Mouse (Mus musculus): ENCODE data around the gene Hpse2. TPM values are rescaled to one million over a fixed set of nuclear protein-coding genes. Genes with fewer than 3 reads are reported as not detected.
A peak's percentile ranks its signal among the peaks of the same experiment; 100 is the strongest.
"Not testable (repeated sequence)": the region's sequence is repeated elsewhere in the genome, so short reads cannot be mapped to it uniquely, and the experiment has no call there.

The Hpse2 gene
- polyA plus RNA-seq, 1 experiment: not detected

- TF ChIP-seq CTCF (IDR thresholded peaks at IDR 0.05; ENCODE audit: low read depth, low read length): no peak
- TF ChIP-seq POLR2A (IDR thresholded peaks at IDR 0.05; ENCODE audit: insufficient read depth, low read length): no peak
- no peak for TF ChIP-seq EP300 (IDR thresholded peaks at IDR 0.05; ENCODE audit: insufficient read depth, low read depth, low read length)
- Histone ChIP-seq H3K4me1 (ENCODE audit: control insufficient read depth, insufficient read depth, low read length) (no peaks in the 10 kb centered on the region), H3K9ac (ENCODE audit: low read depth, poor library complexity, severe bottlenecking) (no peak overlapping the region), H3K27me3 (ENCODE audit: control insufficient read depth, insufficient read depth, low read length, poor library complexity, severe bottlenecking) (no peaks in the 10 kb centered on the region), H3K9me3 (replicated peaks; ENCODE audit: control insufficient read depth, insufficient read depth, low read length, poor library complexity, severe bottlenecking) (no peaks in the 10 kb centered on the region), H3K27ac (ENCODE audit: insufficient read depth, low read length) (no peak overlapping the region), H3K4me3 (ENCODE audit: low read depth, low read length) (no peak overlapping the region), H3K36me3 (ENCODE audit: control insufficient read depth, insufficient read depth, low read length, poor library complexity, severe bottlenecking) (no peaks in the 10 kb centered on the region)
Observed at GRCm38 (mm10) chr19:42797866-42798265, 590.3 kb downstream of the Hpse2 start.

GRCm38 (mm10) chr19:42795801-42796200 lies 592.4 kb downstream of the Hpse2 start:
- Histone ChIP-seq H3K9me3 (replicated peaks; ENCODE audit: control insufficient read depth, insufficient read depth, low read length, poor library complexity, severe bottlenecking) (no peaks in the 10 kb centered on the region), H3K4me1 (ENCODE audit: control insufficient read depth, insufficient read depth, low read length) (no peaks in the 10 kb centered on the region)

GRCm38 (mm10) chr19:42794914-42795613 lies 593.1 kb downstream of the Hpse2 start:
- Histone ChIP-seq H3K36me3 (ENCODE audit: control insufficient read depth, insufficient read depth, low read length, poor library complexity, severe bottlenecking) (no peaks in the 10 kb centered on the region), H3K4me3 (ENCODE audit: low read depth, low read length) (peak overlapping the region; percentile 34), H3K9me3 (replicated peaks; ENCODE audit: control insufficient read depth, insufficient read depth, low read length, poor library complexity, severe bottlenecking) (no peaks in the 10 kb centered on the region), H3K27me3 (ENCODE audit: control insufficient read depth, insufficient read depth, low read length, poor library complexity, severe bottlenecking) (no peaks in the 10 kb centered on the region), H3K27ac (ENCODE audit: insufficient read depth, low read length) (no peak overlapping the region), H3K9ac (ENCODE audit: low read depth, poor library complexity, severe bottlenecking) (peak overlapping the region; percentile 22; the same call in 1 of the 2 replicates), H3K4me1 (ENCODE audit: control insufficient read depth, insufficient read depth, low read length) (no peaks in the 10 kb centered on the region)
- TF ChIP-seq EP300 (IDR thresholded peaks at IDR 0.05; ENCODE audit: insufficient read depth, low read depth, low read length) (0 out of 2 replicates have a peak, but pooled peaks have one; percentile 8), POLR2A (IDR thresholded peaks at IDR 0.05; ENCODE audit: insufficient read depth, low read length) (no peak), CTCF (IDR thresholded peaks at IDR 0.05; ENCODE audit: low read depth, low read length) (peak; percentile 82)

More at GRCm38 (mm10) chr19:42795801-42796200, 592.4 kb downstream of the Hpse2 start:
- Histone ChIP-seq H3K9ac (ENCODE audit: low read depth, poor library complexity, severe bottlenecking) (peak overlapping the region; percentile 22; the same call in 1 of the 2 replicates), H3K27ac (ENCODE audit: insufficient read depth, low read length) (no peak overlapping the region), H3K4me3 (ENCODE audit: low read depth, low read length) (no peak overlapping the region), H3K27me3 (ENCODE audit: control insufficient read depth, insufficient read depth, low read length, poor library complexity, severe bottlenecking) (no peaks in the 10 kb centered on the region), H3K36me3 (ENCODE audit: control insufficient read depth, insufficient read depth, low read length, poor library complexity, severe bottlenecking) (no peaks in the 10 kb centered on the region)
- TF ChIP-seq CTCF (IDR thresholded peaks at IDR 0.05; ENCODE audit: low read depth, low read length) (no peak), POLR2A (IDR thresholded peaks at IDR 0.05; ENCODE audit: insufficient read depth, low read length) (no peak), EP300 (IDR thresholded peaks at IDR 0.05; ENCODE audit: insufficient read depth, low read depth, low read length) (no peak)

GRCm38 (mm10) chr19:42788311-42788710 lies 599.8 kb downstream of the Hpse2 start:
- H3K27me3 ChIP-seq (ENCODE audit: control insufficient read depth, insufficient read depth, low read length, poor library complexity, severe bottlenecking): no peaks in the 10 kb centered on the region
- H3K4me3 ChIP-seq (ENCODE audit: low read depth, low read length): no peak overlapping the region
- H3K36me3 ChIP-seq (ENCODE audit: control insufficient read depth, insufficient read depth, low read length, poor library complexity, severe bottlenecking): no peaks in the 10 kb centered on the region
- H3K4me1 ChIP-seq (ENCODE audit: control insufficient read depth, insufficient read depth, low read length): no peaks in the 10 kb centered on the region
- no peak overlapping the region for H3K9ac ChIP-seq (ENCODE audit: low read depth, poor library complexity, severe bottlenecking)
- H3K9me3 ChIP-seq (replicated peaks; ENCODE audit: control insufficient read depth, insufficient read depth, low read length, poor library complexity, severe bottlenecking): no peaks in the 10 kb centered on the region
- TF ChIP-seq EP300 (IDR thresholded peaks at IDR 0.05; ENCODE audit: insufficient read depth, low read depth, low read length) (no peak), POLR2A (IDR thresholded peaks at IDR 0.05; ENCODE audit: insufficient read depth, low read length) (no peak), CTCF (IDR thresholded peaks at IDR 0.05; ENCODE audit: low read depth, low read length) (no peak)
- no peak overlapping the region for H3K27ac ChIP-seq (ENCODE audit: insufficient read depth, low read length)

- no peak overlapping the region for H3K9ac ChIP-seq (ENCODE audit: low read depth, poor library complexity, severe bottlenecking)
- H3K9me3 ChIP-seq (replicated peaks; ENCODE audit: control insufficient read depth, insufficient read depth, low read length, poor library complexity, severe bottlenecking): no peaks in the 10 kb centered on the region
- H3K4me1 ChIP-seq (ENCODE audit: control insufficient read depth, insufficient read depth, low read length): no peaks in the 10 kb centered on the region
- no peak overlapping the region for H3K27ac ChIP-seq (ENCODE audit: insufficient read depth, low read length)
- no peaks in the 10 kb centered on the region for H3K36me3 ChIP-seq (ENCODE audit: control insufficient read depth, insufficient read depth, low read length, poor library complexity, severe bottlenecking)
- H3K4me3 ChIP-seq (ENCODE audit: low read depth, low read length): no peak overlapping the region
- TF ChIP-seq EP300 (IDR thresholded peaks at IDR 0.05; ENCODE audit: insufficient read depth, low read depth, low read length): no peak
- TF ChIP-seq POLR2A (IDR thresholded peaks at IDR 0.05; ENCODE audit: insufficient read depth, low read length): no peak
- no peak for TF ChIP-seq CTCF (IDR thresholded peaks at IDR 0.05; ENCODE audit: low read depth, low read length)
- no peaks in the 10 kb centered on the region for H3K27me3 ChIP-seq (ENCODE audit: control insufficient read depth, insufficient read depth, low read length, poor library complexity, severe bottlenecking)
Observed at GRCm38 (mm10) chr19:42785562-42786220, 602.5 kb downstream of the Hpse2 start.

GRCm38 (mm10) chr19:42785129-42785528 lies 603.0 kb downstream of the Hpse2 start:
- no peaks in the 10 kb centered on the region for H3K27me3 ChIP-seq (ENCODE audit: control insufficient read depth, insufficient read depth, low read length, poor library complexity, severe bottlenecking)

GRCm38 (mm10) chr19:42780156-42780538 lies 608.0 kb downstream of the Hpse2 start:
- peak overlapping the region; percentile 51 for H3K9ac ChIP-seq (ENCODE audit: low read depth, poor library complexity, severe bottlenecking)
- not testable (repeated sequence) for H3K9me3 ChIP-seq (replicated peaks; ENCODE audit: control insufficient read depth, insufficient read depth, low read length, poor library complexity, severe bottlenecking); H3K4me1 ChIP-seq (ENCODE audit: control insufficient read depth, insufficient read depth, low read length); H3K27ac ChIP-seq (ENCODE audit: insufficient read depth, low read length); H3K27me3 ChIP-seq (ENCODE audit: control insufficient read depth, insufficient read depth, low read length, poor library complexity, severe bottlenecking); H3K36me3 ChIP-seq (ENCODE audit: control insufficient read depth, insufficient read depth, low read length, poor library complexity, severe bottlenecking)
- peak overlapping the region; percentile 48 for H3K4me3 ChIP-seq (ENCODE audit: low read depth, low read length)

More at GRCm38 (mm10) chr19:42785129-42785528, 603.0 kb downstream of the Hpse2 start:
- H3K4me1 ChIP-seq (ENCODE audit: control insufficient read depth, insufficient read depth, low read length): no peaks in the 10 kb centered on the region
- no peaks in the 10 kb centered on the region for H3K36me3 ChIP-seq (ENCODE audit: control insufficient read depth, insufficient read depth, low read length, poor library complexity, severe bottlenecking)
- no peak overlapping the region for H3K9ac ChIP-seq (ENCODE audit: low read depth, poor library complexity, severe bottlenecking)
- TF ChIP-seq POLR2A (IDR thresholded peaks at IDR 0.05; ENCODE audit: insufficient read depth, low read length): no peak
- TF ChIP-seq CTCF (IDR thresholded peaks at IDR 0.05; ENCODE audit: low read depth, low read length): peak; percentile 39
- no peak for TF ChIP-seq EP300 (IDR thresholded peaks at IDR 0.05; ENCODE audit: insufficient read depth, low read depth, low read length)
- H3K4me3 ChIP-seq (ENCODE audit: low read depth, low read length): no peak overlapping the region
- no peak overlapping the region for H3K27ac ChIP-seq (ENCODE audit: insufficient read depth, low read length)
- no peaks in the 10 kb centered on the region for H3K9me3 ChIP-seq (replicated peaks; ENCODE audit: control insufficient read depth, insufficient read depth, low read length, poor library complexity, severe bottlenecking)
